Mouse (Mus musculus): Measurements from ENCODE around the gene Olfr1311. TPM values are rescaled to one million over a fixed set of nuclear protein-coding genes. Genes with fewer than 3 reads are reported as not detected.
"Not testable (repeated sequence)": the region's sequence is repeated elsewhere in the genome, so short reads cannot be mapped to it uniquely, and the experiment has no call there.

Olfr1311 gene
- polyA plus RNA-seq (2015; fragmentation: Nextera tagmentation; extraction: Ambion mirVana) = not detected in 2 replicates

DNA sequence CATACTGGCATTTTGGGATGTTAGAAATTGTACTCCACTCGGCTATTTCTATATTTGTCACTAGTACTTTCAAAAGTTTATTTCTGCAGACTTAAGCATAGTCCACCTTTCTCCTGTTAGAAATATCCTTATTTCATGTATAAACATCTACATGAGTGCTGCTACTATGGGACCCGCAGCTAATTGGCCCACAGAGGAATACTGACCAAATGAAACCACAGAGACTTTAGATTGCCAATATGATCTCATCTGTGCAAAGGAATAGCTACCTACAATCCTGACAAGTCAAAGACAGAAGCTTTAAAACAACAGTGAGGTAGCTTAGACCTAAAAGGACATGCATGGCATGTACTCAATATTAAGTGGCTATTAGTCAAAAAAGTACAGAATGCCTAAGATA is at the start of gene Olfr1311:
Gene Olfr1311 (minus strand): TSS at position 101 of the 400 bp plus-strand sequence.
- no peak for ATAC-seq
- Histone ChIP-seq H3K27ac (ENCODE audit: low read length) (no peak within 1 kb of the TSS), H3K27me3 (replicated peaks; ENCODE audit: control insufficient read depth, insufficient read depth, low read length) (no peaks in the 10 kb centered on the region), H3K9ac (ENCODE audit: low read depth, low read length) (no peak within 1 kb of the TSS), H3K4me3 (ENCODE audit: low read length) (no peak within 1 kb of the TSS), H3K4me2 (ENCODE audit: low read depth, low read length) (no peak within 1 kb of the TSS), H3K9me3 (ENCODE audit: control insufficient read depth, low read length) (no peaks in the 10 kb centered on the region), H3K4me1 (ENCODE audit: control insufficient read depth, insufficient read depth, low read length) (no peaks in the 10 kb centered on the region), H3K36me3 (ENCODE audit: control insufficient read depth, insufficient read depth, low read length) (no peaks in the 10 kb centered on the region)
- 90% methylated on average over 2 of the region's 2 CpGs for WGBS

DNA sequence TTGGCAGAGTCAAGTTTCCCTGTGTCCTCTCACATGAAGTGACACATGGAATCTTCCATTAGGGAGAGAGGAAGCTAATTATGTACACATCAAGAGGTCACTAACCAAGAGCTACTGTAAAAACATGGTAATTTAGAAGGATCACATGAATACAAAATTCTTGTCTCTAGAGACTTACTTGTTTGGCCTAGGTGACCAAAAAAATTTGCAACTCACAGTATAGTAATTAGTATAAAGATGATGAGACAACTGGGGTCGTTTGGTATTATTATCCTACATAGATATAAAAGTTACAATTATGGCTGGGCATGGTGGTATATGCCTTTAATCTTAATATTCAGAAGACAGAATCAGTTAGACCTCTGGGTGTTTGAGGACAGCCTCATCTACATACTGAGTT is 25.9 kb upstream of the Olfr1311 start, which contains the start of gene Olfr1312:
Gene Olfr1312 (minus strand): TSS at position 101 of the 400 bp plus-strand sequence.
- no peaks in the 10 kb centered on the region for H3K9me3 ChIP-seq (ENCODE audit: control insufficient read depth, low read length)
- H3K27me3 ChIP-seq (replicated peaks; ENCODE audit: control insufficient read depth, insufficient read depth, low read length) = no peaks in the 10 kb centered on the region
- H3K4me1 ChIP-seq (ENCODE audit: control insufficient read depth, insufficient read depth, low read length) = no peaks in the 10 kb centered on the region
- no peak within 1 kb of the TSS for H3K9ac ChIP-seq (ENCODE audit: low read depth, low read length)
- no peak within 1 kb of the TSS for H3K4me2 ChIP-seq (ENCODE audit: low read depth, low read length)
- ATAC-seq = no peak
- H3K36me3 ChIP-seq (ENCODE audit: control insufficient read depth, insufficient read depth, low read length) = no peaks in the 10 kb centered on the region
- no peak within 1 kb of the TSS for H3K27ac ChIP-seq (ENCODE audit: low read length)
- no peak within 1 kb of the TSS for H3K4me3 ChIP-seq (ENCODE audit: low read length)
- WGBS = 30% methylated on average over 1 of the region's 1 CpGs

DNA sequence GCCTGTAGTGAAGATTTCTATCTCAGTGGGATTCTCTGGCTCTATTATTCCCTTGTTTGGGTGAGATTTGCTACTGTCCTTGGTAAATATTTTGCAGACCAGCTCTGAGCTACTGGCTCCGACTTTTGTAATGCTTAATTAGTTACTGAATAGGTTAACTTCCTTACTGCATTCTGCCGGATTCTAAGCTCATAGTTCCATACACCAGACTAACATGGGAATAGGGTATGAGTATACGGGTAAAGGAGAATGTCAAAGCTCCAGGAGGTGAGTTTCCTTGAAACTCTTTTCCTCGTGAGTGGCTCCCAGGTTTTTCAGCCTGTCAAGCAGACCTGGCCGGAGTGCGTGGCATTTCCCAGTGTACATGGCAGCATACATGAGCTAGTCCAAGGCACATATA is 2.8 kb upstream of the Olfr1311 start:
- H3K27me3 ChIP-seq (replicated peaks; ENCODE audit: control insufficient read depth, insufficient read depth, low read length); ATAC-seq; H3K4me1 ChIP-seq (ENCODE audit: control insufficient read depth, insufficient read depth, low read length); H3K4me3 ChIP-seq (ENCODE audit: low read length); H3K27ac ChIP-seq (ENCODE audit: low read length); H3K9me3 ChIP-seq (ENCODE audit: control insufficient read depth, low read length); H3K36me3 ChIP-seq (ENCODE audit: control insufficient read depth, insufficient read depth, low read length); H3K4me2 ChIP-seq (ENCODE audit: low read depth, low read length); H3K9ac ChIP-seq (ENCODE audit: low read depth, low read length): not testable (repeated sequence)
- 41% methylated on average over 6 of the region's 6 CpGs for WGBS

DNA sequence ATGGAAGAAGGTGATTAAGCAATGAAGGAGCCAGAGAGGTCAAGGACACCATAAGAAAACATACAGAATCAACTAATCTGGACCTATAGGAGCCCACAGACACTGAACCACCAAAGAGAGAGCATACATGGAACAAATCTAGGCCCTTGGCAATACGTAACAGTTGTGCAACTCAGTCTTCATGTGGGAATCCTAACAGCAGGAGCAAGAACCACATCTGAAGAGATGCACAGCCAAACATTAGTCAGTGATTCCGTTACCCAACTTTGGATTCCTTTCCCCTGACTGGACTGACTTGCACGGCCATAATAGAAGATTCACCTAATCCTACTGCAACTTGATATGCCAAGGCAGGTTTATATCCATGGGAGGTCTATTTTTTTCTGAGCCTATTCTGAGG is 9.3 kb downstream of the Olfr1311 start:
- no peaks in the 10 kb centered on the region for H3K4me1 ChIP-seq (ENCODE audit: control insufficient read depth, insufficient read depth, low read length)
- no peaks in the 10 kb centered on the region for H3K27me3 ChIP-seq (replicated peaks; ENCODE audit: control insufficient read depth, insufficient read depth, low read length)
- H3K27ac ChIP-seq (ENCODE audit: low read length) = no peak overlapping the region
- no peak overlapping the region for H3K4me2 ChIP-seq (ENCODE audit: low read depth, low read length)
- H3K36me3 ChIP-seq (ENCODE audit: control insufficient read depth, insufficient read depth, low read length) = no peaks in the 10 kb centered on the region
- ATAC-seq = no peak
- H3K9me3 ChIP-seq (ENCODE audit: control insufficient read depth, low read length) = no peaks in the 10 kb centered on the region
- no peak overlapping the region for H3K4me3 ChIP-seq (ENCODE audit: low read length)
- no peak overlapping the region for H3K9ac ChIP-seq (ENCODE audit: low read depth, low read length)
- WGBS = 83% methylated on average over 3 of the region's 3 CpGs

DNA sequence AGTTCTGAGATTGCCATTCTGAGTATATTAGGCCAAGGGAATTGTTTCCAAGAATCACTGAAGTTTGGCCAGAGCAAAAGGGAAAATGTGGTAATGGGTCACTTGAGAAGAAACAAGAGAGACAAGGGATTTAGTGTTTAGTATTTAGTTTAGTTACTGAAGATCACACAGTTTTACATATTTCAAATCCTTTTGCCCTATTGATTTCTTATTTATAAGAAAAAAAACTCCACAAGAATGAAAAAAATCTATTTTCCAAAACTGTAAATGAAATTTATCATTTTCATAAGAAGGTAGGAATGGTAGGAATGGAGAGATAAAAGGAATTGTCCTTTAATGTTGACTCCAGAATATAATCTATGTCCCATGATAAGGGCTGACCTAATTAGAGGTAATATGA is 11.6 kb downstream of the Olfr1311 start, which contains the start of gene Olfr1310:
Gene Olfr1310 (minus strand): TSS at position 101 of the 400 bp plus-strand sequence.
- H3K4me2 ChIP-seq (ENCODE audit: low read depth, low read length) = no peak within 1 kb of the TSS
- H3K4me1 ChIP-seq (ENCODE audit: control insufficient read depth, insufficient read depth, low read length) = no peaks in the 10 kb centered on the region
- H3K36me3 ChIP-seq (ENCODE audit: control insufficient read depth, insufficient read depth, low read length) = no peaks in the 10 kb centered on the region
- no peak for ATAC-seq
- H3K4me3 ChIP-seq (ENCODE audit: low read length) = no peak within 1 kb of the TSS
- no peaks in the 10 kb centered on the region for H3K27me3 ChIP-seq (replicated peaks; ENCODE audit: control insufficient read depth, insufficient read depth, low read length)
- H3K27ac ChIP-seq (ENCODE audit: low read length) = no peak within 1 kb of the TSS
- no peak within 1 kb of the TSS for H3K9ac ChIP-seq (ENCODE audit: low read depth, low read length)
- no peaks in the 10 kb centered on the region for H3K9me3 ChIP-seq (ENCODE audit: control insufficient read depth, low read length)

DNA sequence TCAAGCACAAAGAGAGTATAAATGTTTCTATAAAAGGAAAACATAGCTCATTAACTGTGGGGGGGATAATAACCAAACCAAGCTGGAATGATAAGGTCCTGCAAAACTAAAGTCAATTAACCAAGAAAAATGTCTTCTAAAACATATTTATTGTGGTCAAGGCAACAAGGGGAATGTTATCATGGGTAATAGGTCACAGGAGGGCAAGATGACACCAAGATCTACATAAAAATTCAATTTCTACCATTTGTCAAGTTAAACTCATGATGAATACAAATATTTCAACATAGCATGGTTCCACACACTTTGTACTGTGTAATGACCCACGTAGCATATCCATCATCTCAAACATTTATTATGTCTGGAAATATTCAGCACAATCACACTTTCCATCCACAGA is 34.0 kb downstream of the Olfr1311 start, which contains the start of gene Olfr1309:
Gene Olfr1309 (minus strand): TSS at position 101 of the 400 bp plus-strand sequence.
- WGBS = 53% methylated on average over 1 of the region's 1 CpGs
- Histone ChIP-seq H3K9ac (ENCODE audit: low read depth, low read length) (no peak within 1 kb of the TSS), H3K27me3 (replicated peaks; ENCODE audit: control insufficient read depth, insufficient read depth, low read length) (no peaks in the 10 kb centered on the region), H3K4me2 (ENCODE audit: low read depth, low read length) (no peak within 1 kb of the TSS), H3K9me3 (ENCODE audit: control insufficient read depth, low read length) (no peaks in the 10 kb centered on the region), H3K4me3 (ENCODE audit: low read length) (no peak within 1 kb of the TSS), H3K4me1 (ENCODE audit: control insufficient read depth, insufficient read depth, low read length) (no peaks in the 10 kb centered on the region), H3K36me3 (ENCODE audit: control insufficient read depth, insufficient read depth, low read length) (no peaks in the 10 kb centered on the region), H3K27ac (ENCODE audit: low read length) (no peak within 1 kb of the TSS)
- ATAC-seq = no peak

Other genes starting within 250 kb of the Olfr1311 start
- not detected in 2 replicates for gene Olfr1302, start 247.0 kb downstream of the Olfr1311 start, polyA plus RNA-seq (2015; fragmentation: Nextera tagmentation; extraction: Ambion mirVana)
- not detected in 2 replicates for gene Olfr1303, start 204.1 kb downstream of the Olfr1311 start, polyA plus RNA-seq (2015; fragmentation: Nextera tagmentation; extraction: Ambion mirVana)
- gene Olfr1305, start 147.3 kb downstream of the Olfr1311 start, polyA plus RNA-seq (2015; fragmentation: Nextera tagmentation; extraction: Ambion mirVana) = not detected in 2 replicates
- not detected in 2 replicates for gene Olfr1306, start 108.1 kb downstream of the Olfr1311 start, polyA plus RNA-seq (2015; fragmentation: Nextera tagmentation; extraction: Ambion mirVana)
- gene Olfr1307, start 75.0 kb downstream of the Olfr1311 start, polyA plus RNA-seq (2015; fragmentation: Nextera tagmentation; extraction: Ambion mirVana) = not detected in 2 replicates
- gene Olfr1308, start 59.5 kb downstream of the Olfr1311 start, polyA plus RNA-seq (2015; fragmentation: Nextera tagmentation; extraction: Ambion mirVana) = not detected in 2 replicates
- gene Olfr1309, start 34.1 kb downstream of the Olfr1311 start, polyA plus RNA-seq (2015; fragmentation: Nextera tagmentation; extraction: Ambion mirVana) = not detected in 2 replicates
- gene Olfr1310, start 11.7 kb downstream of the Olfr1311 start, polyA plus RNA-seq (2015; fragmentation: Nextera tagmentation; extraction: Ambion mirVana) = not detected in 2 replicates
- gene Olfr1312, start 25.8 kb upstream of the Olfr1311 start, polyA plus RNA-seq (2015; fragmentation: Nextera tagmentation; extraction: Ambion mirVana) = not detected in 2 replicates
- gene Olfr1313, start 53.4 kb upstream of the Olfr1311 start, polyA plus RNA-seq (2015; fragmentation: Nextera tagmentation; extraction: Ambion mirVana) = not detected in 2 replicates
- not detected in 2 replicates for gene Olfr1314, start 72.4 kb upstream of the Olfr1311 start, polyA plus RNA-seq (2015; fragmentation: Nextera tagmentation; extraction: Ambion mirVana)
- gene Olfr1315-ps1, start 91.0 kb upstream of the Olfr1311 start, polyA plus RNA-seq (2015; fragmentation: Nextera tagmentation; extraction: Ambion mirVana) = not detected in 2 replicates
- not detected in 2 replicates for gene Olfr1316, start 110.6 kb upstream of the Olfr1311 start, polyA plus RNA-seq (2015; fragmentation: Nextera tagmentation; extraction: Ambion mirVana)
- not detected in 2 replicates for gene Olfr1317, start 115.9 kb upstream of the Olfr1311 start, polyA plus RNA-seq (2015; fragmentation: Nextera tagmentation; extraction: Ambion mirVana)
- not detected in 2 replicates for gene Olfr1318, start 129.8 kb upstream of the Olfr1311 start, polyA plus RNA-seq (2015; fragmentation: Nextera tagmentation; extraction: Ambion mirVana)
- gene Lpcat4, start 215.1 kb upstream of the Olfr1311 start, polyA plus RNA-seq (2015; fragmentation: Nextera tagmentation; extraction: Ambion mirVana) = 19.9 and 22.6 TPM in 2 replicates
- 0.04 TPM in 1 of 2 replicates, not detected in the other for gene Nutm1, start 234.9 kb upstream of the Olfr1311 start, polyA plus RNA-seq (2015; fragmentation: Nextera tagmentation; extraction: Ambion mirVana)
- gene Nop10, start 237.5 kb upstream of the Olfr1311 start, polyA plus RNA-seq (2015; fragmentation: Nextera tagmentation; extraction: Ambion mirVana) = 214 and 238 TPM in 2 replicates
- 11.9 and 14.9 TPM in 2 replicates for gene Slc12a6, start 241.4 kb upstream of the Olfr1311 start, polyA plus RNA-seq (2015; fragmentation: Nextera tagmentation; extraction: Ambion mirVana)
- gene Gm21985, start 241.9 kb upstream of the Olfr1311 start, polyA plus RNA-seq (2015; fragmentation: Nextera tagmentation; extraction: Ambion mirVana) = not detected in 2 replicates